Mouse (Mus musculus) erythroblast, adult 5-6 weeks (primary cell): ENCODE results near the gene Shc2. TPM values are rescaled to one million over a fixed set of nuclear protein-coding genes. Genes with fewer than 3 reads are reported as not detected.

ENCODE experiments used
- ATAC-seq: replicated peaks from 2 replicates; pipeline ENCODE4 v1.8.0; 2016; ENCODE audit warnings: moderate number of reproducible peaks, mild to moderate bottlenecking, moderate TSS enrichment, inconsistent platforms; ENCODE audit not compliant: poor library complexity, low FRiP score, severe bottlenecking
- total RNA-seq, 2 experiments: library from RNA; stranded (forward) in 1 of 2; stranded (reverse) in 1 of 2; fragments of 150-400 nt in 1 of 2; fragments of 200-764, 138-1000 nt in 1 of 2; gene quantifications; 2 replicates each; pipeline versions ENCODE4 v1.2.3 to v1.2.4; 2015 to 2017; ENCODE audit warnings: low replicate concordance in 2 of 2

The Shc2 gene
- total RNA-seq (2015; ENCODE audit: low replicate concordance) (not detected in 2 replicates), total RNA-seq (2017; ENCODE audit: low replicate concordance) (not detected in 2 replicates)

- no peak for ATAC-seq
Measured at GRCm38 (mm10) chr10:79637128-79638110, at the start of gene Shc2. Shc2 (minus strand) TSS chr10:79637918.

- ATAC-seq = no peak
Measured at GRCm38 (mm10) chr10:79687513-79687912, 49.8 kb upstream of the Shc2 start.

- ATAC-seq = no peak
Measured at GRCm38 (mm10) chr10:79686691-79687090, 49.0 kb upstream of the Shc2 start.

GRCm38 (mm10) chr10:79686219-79686618 is 48.5 kb upstream of the Shc2 start:
- no peak for ATAC-seq

- ATAC-seq = no peak
Measured at GRCm38 (mm10) chr10:79684770-79685600, 47.3 kb upstream of the Shc2 start.

GRCm38 (mm10) chr10:79683726-79684640 is 46.3 kb upstream of the Shc2 start:
- ATAC-seq = no peak

- ATAC-seq = peak; percentile 38
Measured at GRCm38 (mm10) chr10:79682916-79683582, 45.3 kb upstream of the Shc2 start.

- no peak for ATAC-seq
Measured at GRCm38 (mm10) chr10:79682551-79682915, 44.8 kb upstream of the Shc2 start.

GRCm38 (mm10) chr10:79681591-79682245 is 44.0 kb upstream of the Shc2 start, which contains the start of gene Cdc34:
Cdc34 (plus strand) TSS chr10:79682195.
- peak; percentile 79 for ATAC-seq

GRCm38 (mm10) chr10:79680606-79681495 is 43.1 kb upstream of the Shc2 start:
- peak; percentile 16 for ATAC-seq

GRCm38 (mm10) chr10:79675346-79676035 is 37.8 kb upstream of the Shc2 start:
- ATAC-seq = no peak

GRCm38 (mm10) chr10:79673054-79673453 is 35.3 kb upstream of the Shc2 start:
- no peak for ATAC-seq

- no peak for ATAC-seq
Measured at GRCm38 (mm10) chr10:79672088-79672455, 34.4 kb upstream of the Shc2 start.

GRCm38 (mm10) chr10:79671396-79672087 is 33.8 kb upstream of the Shc2 start:
- ATAC-seq = no peak

- ATAC-seq = no peak
Measured at GRCm38 (mm10) chr10:79670071-79670888, 32.6 kb upstream of the Shc2 start.
